Mouse (Mus musculus) left cerebral cortex, postnatal 36 days (tissue): ENCODE data around the gene Cym. TPM values are rescaled to one million over a fixed set of nuclear protein-coding genes. Genes with fewer than 3 reads are reported as not detected.

Experiments used
- DNase-seq, 2 experiments: peaks; one replicate each; pipeline ENCODE4 v3.0.0; 2021 to 2022; ENCODE audit warnings: low spot score in 2 of 2, mixed read lengths in 1 of 2
- intact Hi-C: fragments of 180-260 bp; cut with DNase I; formaldehyde crosslinking; loops from one replicate; pipeline ENCODE4 v1.15.1; 2025
- total RNA-seq, 2 experiments: library from RNA; stranded (reverse); gene quantifications; 2 replicates each; pipeline ENCODE4 v1.2.3; 2021

Cym gene
- not detected for total RNA-seq

DNA sequence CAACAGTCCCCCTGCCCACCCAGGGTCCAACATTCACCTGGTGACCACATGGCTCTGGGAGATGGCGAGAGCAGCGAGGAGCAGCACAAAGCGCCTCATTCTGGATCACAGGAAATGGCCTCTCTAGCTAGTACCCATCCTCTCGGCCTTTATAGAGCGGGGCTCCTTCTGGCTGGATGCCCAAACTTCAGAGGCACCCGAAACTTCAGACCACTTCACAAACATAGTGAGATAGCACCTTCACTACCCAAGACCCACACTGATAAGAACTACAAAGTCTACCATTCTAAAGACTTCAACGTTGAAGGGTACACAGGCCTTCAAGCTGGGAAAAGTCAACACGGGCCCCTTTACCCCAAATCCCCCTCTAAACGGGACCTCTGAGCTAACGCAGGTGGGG lies at the start of gene Cym:
Gene Cym (minus strand): TSS at position 125 of the 400 bp plus-strand sequence.
- no peak for DNase-seq
- intact Hi-C loops = no loop called here

DNA sequence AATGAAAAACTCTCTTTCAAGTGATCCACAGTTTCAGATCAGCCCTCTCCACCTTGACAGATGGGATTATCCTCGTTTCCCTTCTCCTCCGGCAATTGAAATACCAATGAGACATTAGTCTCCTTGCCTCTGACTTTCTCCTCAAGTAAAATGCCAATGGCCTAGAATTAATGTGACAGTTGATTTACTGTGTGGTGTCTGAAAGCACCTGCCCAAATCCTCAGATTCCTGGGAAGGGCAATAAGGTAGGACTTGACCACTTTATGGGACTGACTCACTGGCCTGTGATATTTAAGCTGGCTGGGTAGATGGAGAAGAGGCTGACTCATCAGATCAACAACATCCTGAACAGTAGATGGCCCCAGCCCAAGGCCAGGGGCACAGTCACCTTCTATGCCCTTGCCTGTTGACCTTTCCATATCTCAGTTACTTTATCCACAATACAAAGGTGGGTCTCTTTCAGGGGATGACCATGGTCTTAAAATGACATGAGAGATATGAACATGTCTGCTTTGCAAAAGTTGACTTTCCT lies 45.3 kb upstream of the Cym start:
- intact Hi-C loops = no loop called here
- no peak for DNase-seq

DNA sequence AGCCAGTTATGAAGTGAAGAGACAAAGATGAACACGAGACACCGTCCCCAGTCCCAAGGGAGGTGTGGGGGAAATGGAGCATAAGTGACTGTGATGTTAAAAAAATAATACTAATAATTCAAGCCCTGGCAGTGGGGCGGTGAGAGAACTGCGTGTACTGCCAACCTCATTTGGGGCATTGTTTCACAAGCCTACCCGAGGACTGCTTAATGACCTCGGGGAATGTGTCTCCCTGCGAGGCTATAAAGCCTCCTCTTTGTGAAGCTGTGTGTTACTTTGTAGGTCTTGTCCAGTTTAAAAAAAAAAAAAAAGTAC lies 40.3 kb upstream of the Cym start:
- DNase-seq = no peak
- intact Hi-C loops = no loop called here

DNA sequence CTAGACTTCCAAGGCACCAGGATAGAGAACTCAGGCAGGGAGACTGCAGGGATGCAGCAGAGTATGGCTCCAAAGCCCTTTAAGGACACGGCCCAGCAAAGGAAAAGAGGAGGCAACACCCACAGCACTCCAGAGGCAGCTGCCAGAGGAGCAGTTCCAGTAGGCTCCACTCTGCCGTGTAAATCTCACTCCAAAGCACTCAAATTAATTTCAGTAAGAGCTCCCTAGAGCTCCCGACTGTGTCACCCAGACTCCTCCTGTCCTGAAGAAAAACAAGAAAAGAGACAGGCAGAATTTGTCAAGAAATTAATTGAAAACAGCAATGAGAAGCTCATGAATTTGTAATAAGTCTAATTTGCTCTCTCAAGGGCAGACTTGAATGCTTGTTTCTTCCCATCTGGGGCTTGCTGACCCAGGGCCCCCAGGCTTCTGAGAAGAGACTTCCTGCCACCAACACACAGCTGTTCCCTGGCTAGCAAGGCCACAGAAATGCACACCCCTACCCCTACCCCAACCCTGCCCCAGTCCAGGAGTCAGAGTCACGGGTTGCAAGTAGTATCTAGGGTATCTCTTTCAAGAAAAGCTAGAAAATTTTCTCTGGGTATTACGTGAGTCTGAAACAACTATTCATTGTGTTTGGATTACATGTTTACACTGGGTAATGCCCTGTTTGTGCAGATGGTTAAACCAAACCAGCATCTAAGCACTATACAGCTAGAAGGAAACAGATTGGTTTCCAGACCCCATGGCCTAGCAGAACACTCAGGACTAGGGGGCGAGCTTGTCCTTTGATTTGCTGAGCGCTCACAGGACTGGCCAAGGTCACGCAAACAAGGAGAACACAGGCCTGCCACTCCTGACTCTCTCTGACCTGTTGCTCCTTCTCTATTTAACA lies 39.7 kb upstream of the Cym start:
- intact Hi-C loops = no loop called here
- peak; percentile 24 to 34 for DNase-seq

DNA sequence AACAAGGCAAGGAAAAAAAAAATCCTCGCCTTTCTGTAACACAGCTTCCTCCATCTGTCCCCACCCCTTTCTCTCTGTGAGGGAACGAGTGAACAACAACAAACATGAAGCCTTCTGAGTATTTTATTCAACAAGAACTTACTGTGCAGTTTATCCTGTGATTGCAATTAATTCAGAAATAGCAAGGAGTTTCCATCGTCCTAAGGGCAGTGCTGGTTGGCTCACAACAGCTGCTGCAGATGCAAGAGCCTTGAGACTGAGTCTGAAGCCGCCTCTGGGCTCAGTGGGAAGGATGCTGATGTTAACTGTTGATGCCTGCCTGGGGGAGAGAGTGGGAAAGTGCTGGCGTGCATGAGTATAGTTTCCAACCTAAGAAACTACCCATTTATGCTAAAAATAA lies 36.4 kb upstream of the Cym start:
- intact Hi-C loops = no loop called here
- DNase-seq = peak in 1 of 2 experiments; percentile 10

DNA sequence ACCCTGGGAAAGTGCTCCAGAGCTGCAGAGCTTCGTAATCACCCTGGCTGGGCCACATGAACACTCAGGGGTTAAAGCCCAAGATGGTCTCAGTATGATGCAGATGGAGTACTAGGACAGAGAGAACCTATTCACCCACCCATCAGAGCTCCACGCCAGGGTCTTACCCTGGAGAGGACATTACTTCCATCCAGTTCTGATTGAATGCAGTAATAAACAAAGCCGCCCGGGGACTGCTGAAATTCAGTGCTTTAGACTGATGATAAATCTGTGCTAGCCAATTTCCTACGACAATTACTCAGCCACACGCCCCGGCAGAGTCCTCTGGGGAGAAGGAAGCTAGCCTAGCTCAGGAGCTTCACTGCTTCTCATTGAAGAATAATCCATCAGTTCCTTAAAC lies 35.2 kb upstream of the Cym start:
- intact Hi-C loops = no loop called here
- DNase-seq = no peak

DNA sequence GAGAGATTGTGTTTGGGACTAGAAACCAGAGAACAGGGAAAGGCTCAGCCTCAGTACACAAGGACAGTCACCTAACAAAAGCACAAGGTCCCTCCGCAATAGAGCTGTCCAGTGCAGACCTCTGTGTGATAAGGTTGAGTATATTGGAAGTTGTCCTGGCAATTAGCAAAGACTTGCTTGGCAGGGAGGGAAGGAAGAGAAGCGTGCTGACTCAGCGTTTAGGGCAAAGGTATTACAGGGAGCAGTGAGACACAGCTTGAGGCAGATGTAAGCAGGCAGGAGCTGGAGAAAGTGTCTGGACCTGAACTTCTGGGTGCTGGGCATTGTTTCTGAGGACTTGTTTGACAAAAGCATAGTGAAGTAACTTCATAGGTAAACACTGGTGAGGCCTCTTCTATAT lies 34.5 kb upstream of the Cym start:
- intact Hi-C loops = no loop called here
- DNase-seq = no peak

DNA sequence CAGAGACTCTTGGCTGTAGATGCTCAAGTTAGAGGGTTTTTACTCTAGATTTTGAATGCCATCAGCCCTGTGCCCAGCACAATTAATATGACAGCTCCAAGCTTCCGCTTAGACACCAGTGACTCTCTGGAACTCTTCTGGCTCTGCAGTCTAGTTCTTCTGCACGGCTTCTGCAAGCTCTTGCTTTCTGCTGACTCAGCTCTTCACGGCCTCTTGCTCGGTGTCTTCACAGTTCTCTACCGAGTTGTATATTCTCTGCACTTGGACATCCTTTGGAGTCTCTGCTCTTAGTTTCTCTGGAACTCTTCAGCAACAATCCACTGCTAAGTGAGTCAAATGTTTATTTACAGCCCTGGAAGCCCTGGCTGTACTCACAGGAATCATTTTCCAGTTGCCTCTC lies 32.4 kb upstream of the Cym start:
- intact Hi-C loops = no loop called here
- no peak for DNase-seq

DNA sequence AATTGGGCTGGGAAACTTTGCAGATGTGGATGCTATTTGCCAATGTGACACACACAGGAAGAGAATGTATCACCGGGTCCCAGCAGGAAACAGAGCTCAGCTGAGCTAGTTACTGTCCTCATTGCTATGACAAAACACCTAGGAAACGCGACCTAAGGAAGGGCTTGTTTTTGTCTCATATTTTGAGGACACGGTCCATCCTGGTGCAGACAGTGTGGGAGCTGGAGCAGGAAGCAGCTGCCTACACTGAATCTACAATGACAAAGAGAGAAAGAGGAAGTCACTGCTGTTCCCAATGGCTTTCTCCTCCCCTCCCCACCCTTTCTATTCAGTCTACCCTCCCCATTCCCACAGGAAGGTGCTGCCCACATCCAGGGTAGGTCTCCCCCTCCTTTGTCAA lies 30.5 kb upstream of the Cym start:
- intact Hi-C loops = no loop called here
- DNase-seq = no peak

DNA sequence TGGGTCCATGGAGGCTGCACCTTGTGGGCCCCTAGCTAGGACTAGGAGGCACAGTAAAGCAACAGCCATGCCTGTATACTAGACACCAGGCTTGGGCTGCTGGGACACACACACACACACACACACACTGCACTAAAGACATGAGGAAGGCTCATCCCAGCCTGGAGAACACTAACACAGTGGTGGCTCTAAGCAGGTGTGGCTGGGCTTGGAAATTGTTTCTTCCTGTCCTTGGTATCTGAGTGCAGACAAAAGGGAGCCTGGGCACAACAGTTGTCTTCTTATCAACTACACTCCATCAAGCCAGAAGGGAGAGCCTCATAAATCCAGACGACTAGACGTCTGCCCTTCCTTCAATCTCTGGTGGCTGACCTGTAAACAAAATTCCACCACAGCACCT lies 28.8 kb upstream of the Cym start:
- intact Hi-C loops = no loop called here
- no peak for DNase-seq

DNA sequence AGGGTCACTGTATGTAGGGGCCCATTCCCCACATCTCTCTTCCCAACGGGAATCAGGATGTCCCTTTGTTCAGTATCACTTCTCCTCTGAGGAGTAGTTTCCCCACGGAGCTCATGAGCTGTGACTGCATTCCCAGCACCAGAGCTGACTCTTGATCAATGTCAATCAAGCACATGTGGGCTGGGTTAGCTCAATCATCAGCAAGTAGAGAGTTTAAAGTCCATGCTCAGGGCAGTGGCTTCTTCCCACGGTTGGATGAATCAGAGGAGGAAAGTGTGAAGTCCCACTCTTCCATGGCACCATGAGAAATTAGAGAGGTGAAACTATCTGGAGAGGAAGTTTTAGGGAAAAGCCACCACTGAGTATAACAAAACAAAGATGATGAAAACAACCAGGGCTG lies 27.5 kb upstream of the Cym start:
- no peak for DNase-seq
- intact Hi-C loops = no loop called here

DNA sequence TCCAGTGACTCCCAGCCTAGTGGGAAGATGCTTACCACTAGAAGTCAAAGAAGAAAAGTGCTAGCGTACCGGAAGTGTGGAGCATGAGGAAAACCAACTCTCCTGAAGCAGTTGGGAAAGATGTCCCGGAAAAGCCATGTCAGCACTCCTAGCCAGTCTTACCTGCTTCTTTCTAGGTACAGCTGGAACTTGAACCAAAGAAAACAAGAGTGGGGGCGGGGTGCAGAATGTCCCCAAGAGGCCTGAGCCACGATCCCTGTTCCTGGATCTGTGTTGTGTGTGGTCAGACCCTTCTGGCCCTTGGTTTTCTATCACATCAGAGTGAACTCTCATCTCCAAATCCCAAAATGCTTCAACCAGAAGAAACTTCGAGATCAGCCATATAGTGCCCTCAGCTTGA lies 25.3 kb upstream of the Cym start:
- DNase-seq = no peak
- intact Hi-C loops = no loop called here

DNA sequence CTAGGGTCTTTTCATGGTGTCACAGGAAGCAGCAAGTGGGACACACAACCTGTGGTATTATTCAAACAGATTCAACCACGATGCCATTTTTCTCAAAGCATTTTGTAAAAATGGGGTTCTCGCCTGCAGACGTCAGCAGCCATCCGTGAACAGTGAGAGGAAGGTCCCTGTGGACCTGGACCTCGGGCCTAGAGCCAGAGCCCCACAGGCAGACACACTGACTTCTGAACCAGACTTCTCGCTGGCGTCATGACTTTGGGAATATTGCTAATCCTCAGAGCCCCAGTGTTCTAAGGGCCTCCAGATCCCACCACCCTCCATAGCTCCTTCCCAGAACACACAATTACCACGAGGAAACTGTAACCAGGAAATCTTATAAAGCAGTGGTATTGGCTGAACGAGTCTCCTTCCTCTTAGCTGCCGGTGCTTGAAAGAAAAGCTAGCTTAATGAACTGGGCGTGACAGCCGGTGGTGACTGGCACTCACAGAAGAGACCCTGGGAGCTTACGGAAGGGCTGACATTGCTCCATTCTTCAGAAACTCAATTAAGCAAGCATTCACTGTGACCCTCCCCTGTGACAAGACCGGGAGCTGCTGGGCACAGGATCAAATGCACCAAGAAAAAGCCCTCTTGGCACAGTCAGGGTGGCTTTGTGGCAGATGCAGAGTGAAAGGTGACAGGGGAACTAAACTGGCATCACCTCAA lies 20.0 kb upstream of the Cym start:
- intact Hi-C loops = no loop called here

DNA sequence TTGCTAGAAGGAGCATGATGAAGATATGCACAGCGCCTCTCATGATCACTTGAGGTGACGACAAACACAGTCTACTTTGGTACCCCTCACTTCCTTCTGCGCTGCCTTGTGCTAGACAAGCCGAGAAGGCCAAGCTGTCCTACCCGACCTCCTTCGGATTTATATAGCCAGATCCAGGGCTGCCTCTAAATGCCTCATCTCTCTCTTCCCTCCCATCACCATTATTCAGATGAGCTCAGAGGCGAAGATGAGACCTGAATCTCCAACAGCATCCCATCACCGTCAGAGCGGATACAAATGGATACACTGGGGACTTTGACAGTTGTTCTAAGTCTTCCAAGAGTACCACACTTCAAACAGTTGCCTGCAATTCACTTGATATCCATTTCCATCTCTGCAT lies 18.1 kb upstream of the Cym start, which contains the start of gene Prok1:
Gene Prok1 (minus strand): TSS at position 101 of the 400 bp plus-strand sequence.
- intact Hi-C loops = no loop called here
- no peak for DNase-seq

More for the DNA sequence above, 20.0 kb upstream of the Cym start:
- no peak for DNase-seq

DNA sequence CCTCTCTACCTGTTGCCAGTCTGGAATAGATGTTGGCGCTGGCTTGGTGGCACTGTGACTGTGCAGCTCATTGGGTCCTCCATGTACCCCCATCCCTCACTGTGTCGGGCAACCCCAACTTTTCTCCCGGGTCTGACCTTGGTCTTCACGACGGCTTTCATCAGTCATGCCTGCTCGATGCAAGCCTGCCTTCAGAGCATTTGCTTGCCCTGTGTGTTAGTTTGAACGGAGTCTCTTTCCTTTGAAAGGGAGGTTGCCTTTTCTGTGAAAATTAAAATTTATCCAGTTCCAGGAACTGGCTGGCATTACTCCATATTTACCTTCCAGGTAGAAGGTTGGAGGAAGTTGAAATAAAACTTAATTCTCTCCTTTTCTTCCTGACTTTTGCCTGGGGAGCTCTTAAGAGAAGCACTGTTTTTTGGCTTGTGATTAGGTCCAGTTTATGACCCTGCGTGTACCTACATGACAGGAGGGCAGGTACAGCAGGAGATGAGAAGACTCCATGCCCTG lies 17.0 kb upstream of the Cym start:
- intact Hi-C loops = no loop called here

DNA sequence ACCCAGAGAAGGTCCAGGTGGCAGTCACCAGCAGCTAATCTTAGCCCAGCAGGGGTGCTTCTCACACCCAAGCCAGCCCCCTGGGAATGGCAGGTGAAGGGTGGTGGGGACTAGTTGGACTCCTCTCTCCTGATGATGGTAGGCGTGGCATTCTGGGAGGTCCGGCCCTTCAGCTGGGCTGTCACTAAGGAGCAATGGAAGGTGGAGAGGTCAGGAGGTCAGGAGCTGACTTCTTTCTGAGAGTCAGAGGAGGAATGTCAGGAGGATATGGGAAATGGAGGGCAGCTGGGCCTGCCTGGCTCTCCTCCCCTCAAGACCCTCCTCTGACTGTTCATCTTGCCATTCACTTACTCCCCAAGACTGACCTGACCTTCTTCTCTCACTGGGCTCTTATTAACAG lies 16.5 kb upstream of the Cym start:
- intact Hi-C loops = no loop called here
- DNase-seq = no peak

More for the DNA sequence above, 17.0 kb upstream of the Cym start:
- DNase-seq = no peak

DNA sequence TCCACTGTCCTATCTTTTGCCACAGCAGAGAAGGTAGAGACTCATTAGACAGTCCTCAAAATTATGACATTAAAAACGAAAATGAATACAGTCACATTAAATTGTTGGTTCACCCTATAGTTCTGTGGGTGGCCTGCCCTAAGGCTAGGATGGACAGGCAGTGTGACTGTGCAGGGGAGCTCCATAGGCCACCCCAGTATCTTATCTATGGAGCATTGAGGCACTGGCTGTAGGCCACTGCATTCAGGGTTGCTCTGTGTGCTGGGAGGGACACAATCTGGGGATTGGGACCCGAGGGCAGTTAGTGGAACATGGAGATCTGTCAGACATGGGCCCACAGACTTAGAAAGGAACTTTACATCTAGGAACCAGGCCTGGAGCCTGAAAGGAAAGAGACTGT lies 12.4 kb upstream of the Cym start:
- no peak for DNase-seq
- intact Hi-C loops = loop anchor here (1.0 to 5.0 kb wide), 4 partner anchors 27 to 229 kb away; no protein-coding TSS in a partner anchor

DNA sequence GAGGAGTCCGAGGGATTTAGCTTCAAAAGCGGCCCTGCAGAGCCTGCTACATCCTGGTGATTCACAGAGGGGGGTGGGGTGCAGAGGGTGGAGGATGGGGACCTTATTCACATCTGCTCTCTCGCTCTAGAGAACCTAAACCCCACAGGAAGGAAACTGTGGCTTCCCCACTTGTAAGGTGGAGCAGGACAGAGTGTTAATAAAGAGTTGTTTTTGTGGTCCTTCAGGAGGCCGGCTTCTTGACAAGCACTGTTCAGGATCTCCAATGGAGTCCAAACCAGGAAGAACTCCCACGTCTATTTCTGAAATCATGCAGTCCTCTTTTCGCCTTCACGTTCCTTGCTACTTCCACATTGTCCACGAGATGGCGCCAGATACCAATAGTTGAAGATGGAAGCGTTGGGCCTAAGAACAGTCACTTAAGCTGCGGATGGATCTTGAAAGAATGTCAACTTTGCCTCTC lies 11.8 kb upstream of the Cym start:
- intact Hi-C loops = loop anchor here (1.0 to 5.0 kb wide), 4 partner anchors 27 to 229 kb away; no protein-coding TSS in a partner anchor

DNA sequence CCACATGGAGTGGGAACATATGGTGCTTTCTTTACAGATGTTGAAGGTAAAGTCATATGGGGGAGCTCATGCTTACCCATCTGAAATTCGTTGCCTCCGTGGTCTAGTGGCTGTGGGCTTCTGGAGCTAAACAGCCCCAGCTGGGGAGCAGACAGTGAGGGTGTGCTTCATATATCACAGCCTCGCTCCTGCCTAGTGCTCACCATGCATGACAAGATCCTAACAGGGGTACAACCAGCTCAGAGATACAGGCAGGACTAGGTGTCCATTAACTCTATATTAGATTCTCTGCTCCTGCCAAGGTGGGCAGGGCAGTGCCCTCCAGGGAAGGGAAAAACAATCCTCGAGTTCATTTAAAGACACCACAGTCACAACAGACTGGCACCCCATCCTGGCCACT lies 9.7 kb upstream of the Cym start:
- intact Hi-C loops = loop anchor here (5.0 kb wide), 1 partner anchor 126 kb away; no protein-coding TSS in a partner anchor

More for the DNA sequence above, 11.8 kb upstream of the Cym start:
- DNase-seq = peak; percentile 84 to 89

DNA sequence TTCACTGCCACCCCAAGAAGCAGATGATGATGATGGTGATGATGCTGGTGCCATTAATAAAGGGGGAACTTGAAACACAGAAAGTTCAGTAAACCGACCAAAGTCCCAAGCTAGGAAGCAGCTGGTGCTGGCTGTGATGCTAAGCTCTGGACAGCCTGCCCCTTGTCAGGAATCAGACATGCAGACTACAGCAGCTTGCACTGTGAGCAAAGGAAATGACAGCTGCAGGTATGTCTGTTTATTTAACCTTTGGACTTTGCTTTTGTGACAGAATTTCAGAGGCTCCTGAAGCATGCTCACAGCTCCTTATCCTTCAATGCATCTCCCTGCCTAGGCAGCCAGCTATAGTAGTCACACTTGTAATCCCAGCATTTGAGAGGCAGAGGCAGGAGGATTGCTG lies 9.0 kb upstream of the Cym start, which contains the start of gene A630076J17Rik:
Gene A630076J17Rik (plus strand): TSS at position 88 of the 400 bp plus-strand sequence.
- no peak for DNase-seq
- intact Hi-C loops = loop anchor here (5.0 kb wide), 1 partner anchor 127 kb away; no protein-coding TSS in a partner anchor

More for the DNA sequence above, 9.7 kb upstream of the Cym start:
- no peak for DNase-seq
